Mouse (Mus musculus): ENCODE results near the gene Slc25a42. TPM values are rescaled to one million over a fixed set of nuclear protein-coding genes. Genes with fewer than 3 reads are reported as not detected.

Gene Slc25a42
- polyA plus RNA-seq (2012; rRNA removed) (23.6 and 27.9 TPM in 2 replicates), polyA plus RNA-seq (2014; fragmentation: Nextera tagmentation; extraction: Ambion mirVana) (3.6 and 4.1 TPM in 2 replicates)

GRCm38 (mm10) chr8:70212112-70213055 lies at the start of gene Slc25a42:
Gene Slc25a42, minus strand, starts transcription at chr8:70212305.
- Histone ChIP-seq H3K9ac (ENCODE audit: low read depth, low read length, severe bottlenecking) (peak within 1 kb of the TSS; percentile 62), H3K4me1 (ENCODE audit: control insufficient read depth, insufficient read depth, low read length) (no peaks in the 10 kb centered on the region), H3K4me3 (replicated peaks; ENCODE audit: low read length) (peak within 1 kb of the TSS; percentile 75), H3K4me2 (replicated peaks; ENCODE audit: low read depth, low read length, severe bottlenecking) (peak within 1 kb of the TSS; percentile 98), H3K9me3 (ENCODE audit: control insufficient read depth, low read length) (no peaks in the 10 kb centered on the region), H3K27ac (replicated peaks; ENCODE audit: low read depth, low read length) (no peak within 1 kb of the TSS), H3K36me3 (ENCODE audit: control insufficient read depth, insufficient read depth, low read length) (no peaks in the 10 kb centered on the region), H3K27me3 (ENCODE audit: control insufficient read depth, insufficient read depth, low read length) (no peaks in the 10 kb centered on the region)
- ATAC-seq (ENCODE audit: low FRiP score, low read depth) (peak; percentile 97), DNase-seq (ENCODE audit: low spot score) (peak; percentile 99)
- WGBS: under 1% methylated on average over 64 of the region's 66 CpGs
- TF ChIP-seq POLR2A (IDR thresholded peaks at IDR 0.05; ENCODE audit: borderline replicate concordance, extremely low read depth, insufficient read depth, insufficient read length): 0 out of 2 replicates have a peak, but pooled peaks have one; percentile 35

GRCm38 (mm10) chr8:70259043-70259442 lies 46.9 kb upstream of the Slc25a42 start:
- H3K9ac ChIP-seq (ENCODE audit: low read depth, low read length, severe bottlenecking): no peak overlapping the region
- no peak overlapping the region for H3K27ac ChIP-seq (replicated peaks; ENCODE audit: low read depth, low read length)
- DNase-seq (ENCODE audit: low spot score) (no peak), ATAC-seq (ENCODE audit: low FRiP score, low read depth) (no peak)
- H3K4me3 ChIP-seq (replicated peaks; ENCODE audit: low read length): no peak overlapping the region
- H3K4me1 ChIP-seq (ENCODE audit: control insufficient read depth, insufficient read depth, low read length): no peaks in the 10 kb centered on the region
- peaks cover 98% of the 10 kb centered on the region for H3K36me3 ChIP-seq (ENCODE audit: control insufficient read depth, insufficient read depth, low read length)
- 95% methylated on average over 2 of the region's 2 CpGs for WGBS
- no peaks in the 10 kb centered on the region for H3K9me3 ChIP-seq (ENCODE audit: control insufficient read depth, low read length)
- H3K27me3 ChIP-seq (ENCODE audit: control insufficient read depth, insufficient read depth, low read length): no peaks in the 10 kb centered on the region
- no peak overlapping the region for H3K4me2 ChIP-seq (replicated peaks; ENCODE audit: low read depth, low read length, severe bottlenecking)
- no peak for TF ChIP-seq POLR2A (IDR thresholded peaks at IDR 0.05; ENCODE audit: borderline replicate concordance, extremely low read depth, insufficient read depth, insufficient read length)

- Histone ChIP-seq H3K4me3 (replicated peaks; ENCODE audit: low read length) (no peak overlapping the region), H3K4me2 (replicated peaks; ENCODE audit: low read depth, low read length, severe bottlenecking) (no peak overlapping the region), H3K27me3 (ENCODE audit: control insufficient read depth, insufficient read depth, low read length) (no peaks in the 10 kb centered on the region), H3K36me3 (ENCODE audit: control insufficient read depth, insufficient read depth, low read length) (peaks cover 98% of the 10 kb centered on the region), H3K4me1 (ENCODE audit: control insufficient read depth, insufficient read depth, low read length) (no peaks in the 10 kb centered on the region), H3K9ac (ENCODE audit: low read depth, low read length, severe bottlenecking) (no peak overlapping the region), H3K9me3 (ENCODE audit: control insufficient read depth, low read length) (no peaks in the 10 kb centered on the region), H3K27ac (replicated peaks; ENCODE audit: low read depth, low read length) (no peak overlapping the region)
- WGBS: 95% methylated on average over 5 of the region's 5 CpGs
- DNase-seq (ENCODE audit: low spot score): no peak
- TF ChIP-seq POLR2A (IDR thresholded peaks at IDR 0.05; ENCODE audit: borderline replicate concordance, extremely low read depth, insufficient read depth, insufficient read length): no peak
- ATAC-seq (ENCODE audit: low FRiP score, low read depth): no peak
Observed at GRCm38 (mm10) chr8:70258600-70258999, 46.5 kb upstream of the Slc25a42 start.

GRCm38 (mm10) chr8:70257456-70257855 lies 45.4 kb upstream of the Slc25a42 start:
- ATAC-seq (ENCODE audit: low FRiP score, low read depth): no peak
- Histone ChIP-seq H3K4me3 (replicated peaks; ENCODE audit: low read length) (no peak overlapping the region), H3K27ac (replicated peaks; ENCODE audit: low read depth, low read length) (no peak overlapping the region), H3K4me2 (replicated peaks; ENCODE audit: low read depth, low read length, severe bottlenecking) (no peak overlapping the region), H3K4me1 (ENCODE audit: control insufficient read depth, insufficient read depth, low read length) (no peaks in the 10 kb centered on the region), H3K36me3 (ENCODE audit: control insufficient read depth, insufficient read depth, low read length) (peaks cover 98% of the 10 kb centered on the region), H3K9me3 (ENCODE audit: control insufficient read depth, low read length) (no peaks in the 10 kb centered on the region), H3K27me3 (ENCODE audit: control insufficient read depth, insufficient read depth, low read length) (no peaks in the 10 kb centered on the region), H3K9ac (ENCODE audit: low read depth, low read length, severe bottlenecking) (no peak overlapping the region)
- no peak for TF ChIP-seq POLR2A (IDR thresholded peaks at IDR 0.05; ENCODE audit: borderline replicate concordance, extremely low read depth, insufficient read depth, insufficient read length)
- WGBS: 87% methylated on average over 3 of the region's 3 CpGs
- DNase-seq (ENCODE audit: low spot score): no peak

GRCm38 (mm10) chr8:70254628-70255027 lies 42.5 kb upstream of the Slc25a42 start:
- Histone ChIP-seq H3K27me3 (ENCODE audit: control insufficient read depth, insufficient read depth, low read length) (no peaks in the 10 kb centered on the region), H3K9me3 (ENCODE audit: control insufficient read depth, low read length) (no peaks in the 10 kb centered on the region), H3K4me3 (replicated peaks; ENCODE audit: low read length) (no peak overlapping the region), H3K4me2 (replicated peaks; ENCODE audit: low read depth, low read length, severe bottlenecking) (no peak overlapping the region), H3K4me1 (ENCODE audit: control insufficient read depth, insufficient read depth, low read length) (no peaks in the 10 kb centered on the region), H3K36me3 (ENCODE audit: control insufficient read depth, insufficient read depth, low read length) (peaks cover 98% of the 10 kb centered on the region), H3K9ac (ENCODE audit: low read depth, low read length, severe bottlenecking) (no peak overlapping the region), H3K27ac (replicated peaks; ENCODE audit: low read depth, low read length) (no peak overlapping the region)
- DNase-seq (ENCODE audit: low spot score) (no peak), ATAC-seq (ENCODE audit: low FRiP score, low read depth) (no peak)
- no peak for TF ChIP-seq POLR2A (IDR thresholded peaks at IDR 0.05; ENCODE audit: borderline replicate concordance, extremely low read depth, insufficient read depth, insufficient read length)
- WGBS: 84% methylated on average over 1 of the region's 1 CpGs
